Mouse (Mus musculus) kidney, adult 18-20 months (tissue): ENCODE measurements around the gene Zdhhc18.

Experiments used
- DNase-seq: peaks from one replicate; pipeline ENCODE4 v3.0.0; 2021

Zdhhc18 gene

DNA sequence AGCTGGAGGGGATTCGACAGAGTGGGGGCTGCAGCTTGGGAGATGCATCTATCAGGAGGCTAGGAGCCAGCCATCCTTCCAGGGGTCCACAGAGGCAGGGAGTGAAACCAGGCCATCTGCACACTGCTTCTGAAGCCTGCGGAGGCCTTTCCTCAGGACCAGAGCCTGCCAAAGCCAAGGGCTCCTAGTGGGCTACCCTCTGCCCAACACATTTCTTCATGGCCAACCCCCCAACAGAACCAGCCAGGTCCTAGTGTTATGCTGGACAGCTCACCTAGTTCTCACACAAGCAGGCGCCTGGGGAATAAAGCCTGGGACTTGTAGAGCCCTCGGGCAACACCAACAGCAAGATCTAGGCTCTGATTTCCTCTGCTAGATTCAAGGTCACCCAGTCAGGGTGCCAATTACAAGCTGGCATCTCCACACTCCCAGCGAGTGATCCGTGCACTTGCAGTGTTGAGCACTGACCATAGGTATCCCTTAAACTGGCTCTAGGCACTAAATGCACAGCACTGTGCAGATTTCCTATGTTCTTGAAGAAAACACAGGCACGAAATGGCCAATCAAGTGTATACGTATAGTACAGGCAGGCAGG lies 19.5 kb downstream of the Zdhhc18 start:
- peak; percentile 8 for DNase-seq

DNA sequence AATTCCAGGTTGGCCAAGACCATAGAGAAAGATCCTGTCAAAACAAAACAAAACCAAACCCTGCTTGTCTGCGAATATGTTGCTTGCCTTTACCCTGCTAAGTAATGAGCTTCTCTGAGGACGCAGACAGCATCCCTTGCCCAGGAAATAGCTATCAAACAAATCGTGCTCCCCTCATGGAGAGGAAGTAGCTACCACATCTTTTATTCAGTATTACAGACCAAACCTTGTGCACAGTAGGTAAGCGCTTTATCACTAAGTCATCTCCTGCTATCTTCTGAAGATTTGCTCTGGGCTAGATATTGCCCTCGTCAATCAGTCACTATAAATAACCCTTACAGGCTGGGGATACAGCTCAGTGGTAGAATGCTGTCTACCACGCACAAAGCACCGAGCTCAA lies 20.8 kb downstream of the Zdhhc18 start:
- DNase-seq, result no peak

DNA sequence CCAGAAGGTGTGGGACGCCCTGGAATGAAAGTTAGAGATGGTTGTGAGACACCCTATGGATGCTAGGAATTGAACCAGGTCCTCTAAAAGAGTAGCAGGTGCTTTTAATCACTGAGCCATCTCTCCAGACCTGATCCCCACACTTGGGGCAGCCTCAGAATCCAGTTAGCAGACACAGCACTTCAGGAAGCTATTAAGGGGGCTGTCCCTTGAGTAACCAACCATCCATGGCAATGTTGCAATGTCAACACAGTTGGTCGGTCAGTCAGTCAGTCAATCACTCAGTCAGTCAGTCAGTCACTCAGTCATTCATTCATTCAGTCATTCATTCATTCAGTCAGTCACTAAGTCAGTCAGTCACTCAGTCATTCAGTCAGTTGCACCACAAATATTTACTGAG lies 21.4 kb downstream of the Zdhhc18 start:
- DNase-seq, result no peak

DNA sequence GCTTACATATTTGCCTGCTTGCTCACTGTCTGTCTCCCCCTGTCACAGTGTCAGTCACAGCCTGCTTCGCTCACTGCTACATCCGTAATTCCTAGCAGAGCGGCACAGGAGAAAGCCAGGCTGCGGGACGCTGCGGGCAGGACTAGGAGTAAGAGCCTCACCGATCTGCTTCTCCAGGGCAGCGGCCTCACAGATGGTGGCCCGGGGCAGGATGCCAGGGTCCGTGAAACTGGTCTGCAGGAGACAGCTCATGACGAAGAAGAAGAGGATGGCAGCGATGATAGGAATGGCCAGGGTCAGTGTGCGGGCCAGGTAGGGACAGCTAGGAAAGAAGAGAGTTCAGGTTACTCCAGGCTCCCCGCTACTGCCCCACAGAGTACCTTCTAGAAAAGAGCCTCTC lies 22.9 kb downstream of the Zdhhc18 start:
- DNase-seq, result no peak

DNA sequence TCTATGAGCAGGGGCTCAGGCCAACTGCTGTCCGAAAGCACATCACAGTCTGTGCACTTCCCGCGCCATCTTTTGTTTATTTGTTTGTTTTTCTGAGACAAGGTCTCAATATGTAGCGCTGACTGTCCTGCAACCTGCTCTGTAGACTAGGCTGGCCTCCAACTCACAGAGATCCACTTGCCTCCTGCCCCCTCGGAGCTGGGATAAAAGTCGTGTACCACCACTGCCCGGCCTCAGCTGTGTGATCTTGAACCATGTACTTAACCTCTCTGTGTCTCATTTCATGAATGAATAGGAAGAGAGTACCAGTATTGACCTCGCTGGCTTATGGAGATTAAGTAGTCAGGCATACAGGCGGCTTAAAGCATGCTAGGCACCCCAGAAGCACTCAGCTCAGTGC lies 23.3 kb downstream of the Zdhhc18 start:
- no peak for DNase-seq

DNA sequence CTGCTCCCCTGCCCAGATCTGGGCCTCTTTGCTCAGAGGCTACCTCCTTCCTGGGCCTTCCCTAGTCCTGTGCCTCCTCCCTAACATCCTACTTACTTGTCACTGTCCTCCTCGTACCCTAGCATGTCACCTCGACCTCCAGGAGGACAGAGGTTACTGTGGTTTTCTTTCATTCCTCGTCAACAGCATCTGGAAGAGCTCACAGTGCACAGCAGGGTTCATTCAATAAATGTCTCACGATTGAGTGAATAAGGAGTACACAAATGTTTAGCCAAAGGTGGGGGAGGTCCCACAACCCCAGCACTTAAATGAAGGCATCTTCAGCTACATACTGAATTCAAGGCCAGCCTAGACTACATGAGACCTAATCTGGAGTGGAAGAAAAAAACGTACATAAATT lies 23.7 kb downstream of the Zdhhc18 start:
- DNase-seq, result no peak

DNA sequence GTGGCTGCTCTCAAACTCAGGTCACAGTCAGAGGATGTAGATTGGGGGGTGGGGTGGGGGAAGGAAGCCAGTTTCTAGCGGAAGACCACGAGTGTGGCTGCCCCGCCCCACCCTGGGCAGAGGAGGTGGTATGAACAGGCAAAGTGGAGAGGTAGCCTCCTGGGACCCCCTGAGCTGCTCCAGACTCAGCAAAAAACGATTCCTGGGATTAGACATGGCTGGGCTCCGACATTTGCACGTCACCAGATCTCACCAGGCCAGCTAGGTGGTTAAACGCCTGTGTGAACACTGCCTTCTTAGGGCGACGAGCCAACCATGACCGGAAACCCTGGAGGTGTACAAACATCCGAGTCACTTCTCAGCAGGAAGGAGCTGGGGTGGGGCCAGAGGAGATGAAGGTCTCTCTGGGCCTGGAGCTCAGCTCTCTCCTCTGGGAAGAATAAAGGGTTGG lies 24.3 kb downstream of the Zdhhc18 start:
- peak; percentile 75 for DNase-seq

DNA sequence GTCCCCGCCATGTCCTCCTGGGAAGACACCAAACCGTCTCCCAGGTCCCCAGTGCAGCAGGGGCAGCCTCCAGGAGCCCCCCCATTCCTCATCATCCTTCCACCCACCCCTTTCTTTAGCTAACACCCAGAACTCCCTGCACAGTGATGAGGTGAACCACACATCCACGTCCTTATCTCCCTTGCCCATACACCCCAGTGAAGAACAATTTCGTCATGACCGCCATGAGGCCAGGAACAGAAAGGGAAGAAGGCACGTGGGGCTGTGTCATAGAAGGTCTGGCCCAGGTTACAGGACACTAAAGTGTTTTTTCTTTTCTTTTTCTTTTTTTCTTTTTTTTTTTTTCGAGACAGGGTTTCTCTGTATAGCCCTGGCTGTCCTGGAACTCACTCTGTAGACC lies 25.1 kb downstream of the Zdhhc18 start:
- DNase-seq, result no peak

DNA sequence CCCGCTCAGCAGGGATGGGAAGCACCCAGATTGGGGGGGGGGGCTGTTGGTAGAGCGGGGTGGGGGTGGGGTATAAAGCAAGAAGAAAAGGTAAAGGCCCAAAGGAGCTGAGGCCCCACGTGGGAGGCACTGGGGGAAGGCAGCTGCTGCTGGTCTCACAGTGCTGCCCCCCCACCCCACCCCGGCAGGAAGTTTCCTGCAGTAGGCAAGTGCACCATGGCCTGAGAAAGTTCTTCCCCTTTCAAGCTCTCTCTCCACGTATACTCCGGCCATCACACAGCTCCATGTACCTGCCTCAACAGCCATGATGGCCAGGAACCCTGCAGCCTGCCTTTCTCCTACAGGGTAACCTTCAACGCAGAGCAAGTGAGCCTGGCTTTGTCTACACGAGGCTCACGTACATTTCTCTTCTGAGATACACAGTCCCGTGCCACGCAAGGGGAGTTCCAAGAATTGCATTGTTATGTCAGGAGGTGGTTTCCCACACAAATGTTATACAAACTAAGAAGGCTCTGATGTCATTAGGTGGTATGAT lies 27.7 kb downstream of the Zdhhc18 start:
- no peak for DNase-seq

DNA sequence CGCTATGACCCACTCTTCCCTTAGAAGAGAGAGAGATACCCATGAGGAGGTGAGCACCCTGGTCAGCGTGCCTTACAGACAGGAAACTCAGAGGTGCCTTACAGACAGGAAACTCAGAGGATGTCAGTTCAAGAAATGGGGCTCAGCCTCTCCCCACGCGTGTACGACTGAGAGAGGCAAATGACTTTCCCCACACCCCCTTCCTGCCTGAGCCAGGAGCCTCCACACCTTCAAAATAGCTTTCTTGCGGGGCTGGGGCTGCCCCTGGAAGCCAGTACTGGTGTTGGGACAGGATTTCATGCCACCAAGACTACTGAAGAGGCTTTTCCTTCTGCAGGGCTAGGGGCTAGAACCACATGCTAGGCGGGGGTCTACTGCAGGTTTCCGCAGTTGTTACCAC lies 29.3 kb downstream of the Zdhhc18 start:
- no peak for DNase-seq

DNA sequence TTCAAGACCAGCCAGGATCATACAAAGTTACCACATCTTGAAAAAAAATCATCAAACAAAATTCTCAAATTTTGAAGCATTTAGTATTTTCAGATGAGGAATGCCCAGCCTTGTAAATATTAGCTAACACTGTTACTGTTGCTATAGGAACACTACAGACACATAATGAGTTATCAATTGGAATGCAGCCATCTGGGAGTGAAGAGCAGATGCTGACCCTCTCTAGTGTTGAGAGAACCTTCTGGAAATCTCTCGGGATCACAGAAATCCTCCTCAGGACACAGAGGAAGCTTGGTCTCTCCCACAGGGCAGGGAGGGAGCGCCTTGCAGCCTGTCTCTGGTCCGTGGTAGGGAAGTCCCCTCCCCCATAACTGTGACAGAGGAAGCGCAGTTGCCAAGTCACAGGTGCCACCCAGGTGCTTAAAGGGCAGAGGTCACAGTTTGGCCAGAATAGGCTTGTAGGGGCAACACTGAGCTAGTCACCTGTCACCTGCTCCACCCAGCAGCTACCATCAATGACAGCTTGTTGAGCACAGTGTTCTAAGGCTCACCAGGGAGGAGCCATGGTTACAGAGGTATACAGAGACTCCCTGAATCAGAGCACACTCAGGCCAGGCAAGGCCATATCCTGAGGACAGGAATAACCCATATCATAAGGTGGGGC lies 30.3 kb downstream of the Zdhhc18 start:
- DNase-seq, result no peak

DNA sequence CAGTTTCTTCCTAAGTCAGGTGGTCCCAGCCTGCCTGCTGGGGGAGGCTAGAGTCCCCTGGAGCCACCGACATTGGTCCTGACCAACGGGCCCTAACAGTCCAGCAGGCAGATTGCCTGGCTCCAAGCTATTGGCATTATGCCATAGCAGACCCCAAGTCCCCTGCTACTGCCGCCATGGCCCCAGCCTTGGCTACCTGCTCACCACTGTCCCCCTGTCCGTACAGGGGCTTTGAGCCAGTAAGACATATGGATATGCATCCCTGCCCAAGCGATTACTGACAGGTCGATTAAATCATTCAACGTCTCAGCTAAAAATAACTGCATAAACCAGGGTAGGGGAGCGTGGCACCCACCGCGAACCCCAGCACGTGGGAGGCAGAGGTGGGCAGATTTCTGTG lies 32.0 kb downstream of the Zdhhc18 start:
- no peak for DNase-seq

DNA sequence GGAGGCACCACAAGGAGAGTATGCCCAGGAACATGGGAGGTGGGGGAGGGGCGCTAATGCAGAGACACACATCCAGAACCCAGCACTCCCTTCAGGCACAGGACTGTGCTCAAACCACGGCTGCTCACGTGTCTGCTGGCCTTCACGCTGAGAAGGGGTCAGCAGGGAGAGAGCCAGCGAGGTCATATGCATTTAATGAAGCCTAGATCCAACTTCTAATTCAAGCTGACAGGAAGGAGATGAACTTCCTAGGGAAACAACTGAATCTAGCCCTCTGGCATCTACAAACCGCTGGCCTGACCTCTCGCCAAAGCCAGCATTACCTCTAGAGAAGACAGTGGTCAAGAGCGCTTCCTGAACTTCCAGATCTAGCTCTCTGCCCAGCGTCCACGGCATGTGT lies 34.5 kb downstream of the Zdhhc18 start:
- DNase-seq, result no peak

DNA sequence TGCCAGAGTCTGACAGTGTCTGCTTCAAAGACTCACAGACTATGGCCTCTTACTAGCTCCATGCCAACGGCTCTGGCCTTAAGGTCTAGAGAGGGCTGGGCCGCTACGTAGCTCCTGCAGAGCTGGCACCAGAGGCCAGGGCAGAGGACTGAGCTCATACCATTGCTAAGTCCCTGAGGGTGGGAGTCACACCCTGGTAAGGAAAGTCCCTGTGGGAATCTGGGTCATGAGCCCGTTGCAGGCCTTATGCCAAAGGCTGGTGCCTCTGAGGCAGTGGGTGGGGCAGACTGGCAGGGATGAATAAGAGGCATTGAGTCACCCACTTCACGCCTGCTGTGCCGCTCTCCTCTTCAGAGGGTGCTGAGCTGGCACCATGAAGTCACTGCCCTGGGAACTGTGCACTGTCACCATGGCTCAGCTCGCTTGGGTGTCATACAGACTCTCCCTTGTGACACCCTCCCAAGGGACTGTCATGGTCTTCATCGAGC lies 35.6 kb downstream of the Zdhhc18 start:
- no peak for DNase-seq

DNA sequence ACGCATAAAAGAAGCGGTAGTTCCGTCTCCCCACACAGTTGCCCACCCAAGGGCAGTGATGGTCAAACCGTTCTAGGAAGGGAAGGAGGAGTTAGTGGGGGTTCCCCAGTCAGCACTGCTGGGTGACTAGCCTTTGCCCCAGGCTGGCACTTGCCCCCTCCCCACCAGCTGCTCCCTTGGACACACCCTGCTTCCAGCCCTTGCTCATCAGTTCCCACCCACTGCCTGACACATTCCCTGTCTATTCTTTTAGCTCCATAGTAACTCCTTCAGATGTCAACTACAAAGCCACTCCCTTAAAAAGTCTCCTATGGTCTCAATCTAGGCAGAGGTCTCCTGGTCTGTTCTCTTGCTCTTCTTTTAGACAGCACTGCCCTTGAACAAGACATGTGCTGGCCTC lies 36.1 kb downstream of the Zdhhc18 start:
- no peak for DNase-seq

DNA sequence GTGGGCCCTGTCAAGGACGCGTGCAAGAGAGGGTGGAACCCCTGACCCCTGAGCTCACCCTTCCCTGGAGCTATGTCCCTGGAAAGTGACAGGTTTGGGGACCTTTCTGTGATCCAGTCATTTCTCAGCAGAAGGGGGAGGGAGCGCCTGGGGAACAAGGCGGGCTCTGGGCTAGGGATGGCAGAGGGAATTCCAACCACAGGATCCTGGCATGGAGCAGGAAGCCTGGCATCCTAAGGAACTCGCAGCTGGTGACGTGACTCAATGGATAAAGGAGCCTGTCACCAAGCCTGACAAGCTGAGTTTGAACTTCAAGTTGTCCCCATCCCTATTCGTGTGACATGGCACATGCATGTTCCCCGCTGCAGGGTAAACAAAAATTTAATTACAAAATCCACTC lies 36.9 kb downstream of the Zdhhc18 start:
- no peak for DNase-seq

DNA sequence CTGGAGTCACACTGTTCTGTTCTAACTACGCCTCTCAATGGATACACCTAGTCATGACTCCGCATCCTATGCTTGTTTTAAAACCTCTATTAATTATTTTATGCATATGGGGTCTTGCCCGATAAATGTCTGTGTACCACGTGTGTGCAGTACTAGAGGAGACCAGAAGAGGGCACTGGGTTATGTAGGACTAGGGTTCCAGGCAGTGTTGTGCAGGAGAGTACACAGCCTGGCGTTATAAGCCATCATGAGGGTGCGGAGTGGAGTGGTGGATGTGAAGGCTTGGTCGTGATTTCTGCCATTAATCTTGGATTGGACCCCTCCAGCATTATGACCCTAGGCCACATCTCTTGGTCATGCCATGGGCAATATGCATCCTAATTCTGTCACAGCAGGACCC lies 37.5 kb downstream of the Zdhhc18 start:
- no peak for DNase-seq

DNA sequence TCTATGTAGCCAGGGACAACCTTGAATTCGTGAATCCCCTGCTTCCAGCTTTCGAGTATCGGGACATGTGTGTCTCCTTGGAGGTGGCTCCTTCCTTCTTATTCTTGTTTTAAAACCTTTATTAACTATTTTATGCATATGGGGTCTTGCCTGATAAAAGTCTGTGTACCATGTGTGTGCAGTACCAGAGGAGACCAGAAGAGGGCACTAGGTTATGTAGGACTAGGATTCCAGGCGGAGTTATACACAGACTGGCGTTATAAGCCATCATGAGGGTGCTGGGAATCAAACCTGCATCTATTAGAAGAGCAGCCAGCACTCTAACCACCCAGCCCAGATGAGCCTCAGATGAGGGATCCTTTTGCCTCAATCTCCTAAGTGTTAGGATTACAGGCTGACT lies 38.1 kb downstream of the Zdhhc18 start:
- DNase-seq, result no peak

DNA sequence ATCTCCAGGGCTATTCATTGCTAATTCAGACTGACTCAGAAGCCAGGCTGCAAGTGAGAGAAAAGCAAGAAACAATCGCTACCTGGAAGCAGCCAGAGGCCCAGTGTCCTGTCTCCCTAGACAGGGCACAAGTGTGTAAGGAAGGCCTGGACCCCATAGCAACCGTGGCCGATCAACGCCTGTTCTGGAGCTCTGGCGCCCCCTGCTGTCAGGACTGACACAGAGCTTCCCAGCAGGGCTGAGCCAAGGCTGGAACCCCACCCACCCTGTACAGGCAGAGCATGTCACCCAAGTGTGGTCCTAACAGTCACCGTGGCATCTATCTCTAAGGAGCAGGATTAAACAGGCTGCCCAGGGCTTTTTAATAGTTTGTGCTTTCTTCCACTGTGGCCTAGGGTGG lies 40.2 kb downstream of the Zdhhc18 start:
- peak; percentile 84 for DNase-seq

DNA sequence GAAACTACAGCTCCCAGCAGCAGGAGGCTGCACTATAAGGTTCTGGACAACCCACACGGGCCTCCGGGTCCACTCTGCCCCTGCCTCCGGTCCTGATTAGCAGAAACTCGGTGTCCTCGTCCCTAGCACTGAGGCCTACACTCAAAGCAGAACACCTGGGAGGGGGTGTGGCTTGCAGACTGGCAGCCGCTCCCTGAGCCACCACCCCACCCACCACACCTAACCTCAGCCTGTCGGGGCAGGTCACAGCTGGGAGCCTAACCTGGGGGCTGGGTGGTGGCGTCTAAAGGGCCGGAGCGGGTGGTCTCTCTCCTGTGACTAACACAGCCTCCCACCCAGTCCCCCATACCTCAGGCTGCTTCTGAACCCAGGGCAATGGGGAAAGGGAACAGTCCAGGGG lies 42.7 kb downstream of the Zdhhc18 start:
- DNase-seq, result no peak

DNA sequence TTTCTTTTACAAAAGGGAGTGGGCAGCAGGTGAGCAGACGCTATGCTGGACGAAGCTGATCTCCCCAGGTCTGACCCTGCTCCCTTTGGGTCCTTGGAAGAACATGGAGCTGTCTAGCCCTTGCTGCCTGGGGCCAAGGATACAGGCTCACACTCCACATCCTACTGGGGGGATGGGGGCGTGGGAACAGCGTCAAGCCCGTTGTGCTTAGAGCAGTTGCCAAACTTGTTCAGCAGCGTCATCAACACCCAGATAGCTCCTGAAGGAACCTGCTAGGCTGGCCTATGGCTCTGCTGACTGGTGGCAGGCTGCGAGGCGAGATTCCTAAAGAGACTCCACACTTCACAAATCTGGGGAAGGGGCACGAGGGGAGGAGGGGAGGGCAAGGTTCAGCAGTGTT lies 44.6 kb downstream of the Zdhhc18 start:
- no peak for DNase-seq

DNA sequence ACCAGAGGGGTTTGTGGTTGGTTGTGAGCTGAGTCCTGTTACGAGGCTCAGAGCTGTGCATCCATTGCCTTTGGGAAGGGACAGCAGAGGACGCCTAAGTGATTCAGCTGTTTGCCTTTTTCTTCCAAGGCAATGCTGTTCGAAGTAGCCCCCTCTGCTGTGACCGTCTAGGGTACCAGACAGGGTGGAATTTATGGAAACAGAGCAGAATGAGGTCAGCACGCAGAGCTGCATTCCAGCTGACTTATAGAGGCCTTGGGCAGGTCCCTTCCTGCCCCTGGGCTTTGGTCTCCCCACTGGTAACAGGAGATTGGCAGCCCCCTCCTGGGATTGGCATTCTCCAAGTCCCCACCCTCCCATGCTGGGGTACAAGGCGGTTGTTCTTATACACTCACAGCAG lies 45.1 kb downstream of the Zdhhc18 start:
- no peak for DNase-seq

DNA sequence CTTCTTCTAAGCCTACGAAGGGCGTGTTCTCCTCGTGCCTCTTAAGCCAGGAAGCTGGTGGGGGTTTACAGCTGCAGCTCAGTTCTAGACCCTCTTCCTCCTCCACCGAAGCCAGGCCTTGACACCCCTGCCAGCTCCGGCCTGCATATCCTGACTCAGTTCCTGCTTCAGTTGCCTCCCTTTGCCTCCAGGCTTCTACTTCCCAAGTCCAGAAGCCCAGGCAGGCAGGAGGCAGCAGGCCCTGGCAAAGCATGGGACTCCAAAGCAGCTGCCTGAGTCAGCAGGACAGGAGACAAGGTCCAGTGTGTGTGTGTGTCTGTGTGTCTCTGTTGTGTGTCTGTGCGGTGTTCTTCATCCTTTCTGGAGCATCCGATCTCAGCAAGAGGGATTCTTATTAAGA lies 45.8 kb downstream of the Zdhhc18 start:
- no peak for DNase-seq

DNA sequence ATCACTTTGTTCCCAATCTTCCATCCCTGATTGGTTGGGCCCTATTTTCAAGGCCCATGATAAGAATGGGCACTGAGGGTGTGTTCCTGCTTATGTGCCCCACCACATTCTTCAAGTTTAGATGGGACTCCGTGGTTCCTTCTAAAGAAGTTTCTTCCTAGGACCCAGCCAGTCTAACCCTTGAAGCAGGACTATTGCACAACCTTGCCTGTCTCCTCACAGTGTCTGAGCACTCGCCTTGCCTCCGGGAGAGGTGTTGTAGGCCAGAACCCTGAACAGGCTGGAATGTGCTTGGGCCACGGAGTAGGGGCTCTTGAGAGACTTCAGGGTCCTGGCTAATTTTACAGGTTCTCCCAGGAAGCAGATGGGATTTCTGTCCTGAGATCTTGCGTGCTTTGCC lies 46.9 kb downstream of the Zdhhc18 start:
- no peak for DNase-seq

DNA sequence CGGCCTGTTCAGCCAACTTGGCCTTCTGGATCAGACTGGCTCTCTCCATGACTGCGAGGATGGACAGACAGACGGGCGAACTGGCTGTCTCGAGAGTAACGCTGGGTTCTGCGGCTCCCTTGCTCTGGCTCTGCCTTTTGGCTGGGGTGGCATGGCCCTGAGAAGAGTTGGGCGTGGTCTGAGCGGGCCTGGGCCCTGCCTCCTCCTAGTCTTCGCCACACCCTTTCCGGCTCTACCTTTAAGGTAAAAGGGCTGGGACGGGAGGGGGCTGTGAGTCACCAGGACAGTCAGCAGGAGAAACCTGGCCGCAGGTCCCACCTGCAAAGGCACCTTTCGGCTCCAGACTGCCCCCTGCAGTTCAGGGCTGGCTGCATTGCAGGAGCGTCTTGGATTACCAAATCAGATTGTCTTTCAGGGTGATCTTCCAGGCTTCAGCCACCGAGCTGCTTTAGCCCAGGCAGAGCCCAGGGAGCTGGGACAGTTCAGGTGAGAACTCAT lies 48.2 kb downstream of the Zdhhc18 start, which contains the start of gene Sfn:
TSS of gene Sfn (minus strand) at position 448 of the 498 bp plus-strand sequence.
- peak; percentile 80 for DNase-seq
